Mouse (Mus musculus) E14TG2a.4 (cell line): ENCODE measurements around the gene Pla2g2c.

ENCODE experiments used
- CTCF ChIP-seq: conservative IDR thresholded peaks from 2 replicates; pipeline ENCODE4 v1.5.1; 2014; ENCODE audit warnings: low read length
- POU5F1 ChIP-seq: IDR thresholded peaks from 2 replicates; pipeline ENCODE4 v1.6.1; 2014; ENCODE audit warnings: low read length, borderline replicate concordance

DNA sequence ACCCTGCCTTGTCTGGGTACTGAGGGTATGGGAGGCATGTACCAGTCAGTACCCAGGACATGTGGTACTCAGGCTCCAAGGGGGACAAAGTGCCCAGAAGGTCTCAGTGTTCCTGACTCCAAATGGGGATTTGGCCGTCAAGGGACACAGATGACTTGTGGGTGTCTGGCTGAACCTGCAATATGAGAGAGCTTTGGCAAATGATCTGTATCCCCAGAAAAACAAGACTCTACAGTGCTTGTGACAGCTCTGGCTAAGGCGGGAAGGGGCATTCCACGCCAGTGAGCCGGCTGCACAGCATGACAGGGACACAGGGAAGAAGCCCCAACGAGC is 5.4 kb upstream of the Pla2g2c start:
- TF ChIP-seq CTCF (no peak), POU5F1 (no peak)
